Mouse (Mus musculus) megakaryocyte-erythroid progenitor cell, adult 5-6 weeks (primary cell): ENCODE results near the gene Cyp2c67. TPM values are rescaled to one million over a fixed set of nuclear protein-coding genes. Genes with fewer than 3 reads are reported as not detected.
"Not testable (repeated sequence)": the region's sequence is repeated elsewhere in the genome, so short reads cannot be mapped to it uniquely, and the experiment has no call there.

Source experiments
- ATAC-seq: replicated peaks from 2 replicates; pipeline ENCODE4 v1.8.0; 2016; ENCODE audit warnings: mild to moderate bottlenecking, inconsistent platforms; ENCODE audit not compliant: severe bottlenecking, poor library complexity, low FRiP score, low TSS enrichment
- total RNA-seq, 2 experiments: library from RNA; stranded (forward) in 1 of 2; stranded (reverse) in 1 of 2; fragments of 200-1000, 215-1000 nt in 1 of 2; fragments of >200 nt in 1 of 2; fragmentation: Nextera tagmentation in 1 of 2; gene quantifications; 2 replicates each; pipeline ENCODE4 v1.2.3; 2014 to 2017

The Cyp2c67 gene
- not detected in 2 replicates for total RNA-seq (2014; fragmentation: Nextera tagmentation)
- not detected in 2 replicates for total RNA-seq (2017)

DNA sequence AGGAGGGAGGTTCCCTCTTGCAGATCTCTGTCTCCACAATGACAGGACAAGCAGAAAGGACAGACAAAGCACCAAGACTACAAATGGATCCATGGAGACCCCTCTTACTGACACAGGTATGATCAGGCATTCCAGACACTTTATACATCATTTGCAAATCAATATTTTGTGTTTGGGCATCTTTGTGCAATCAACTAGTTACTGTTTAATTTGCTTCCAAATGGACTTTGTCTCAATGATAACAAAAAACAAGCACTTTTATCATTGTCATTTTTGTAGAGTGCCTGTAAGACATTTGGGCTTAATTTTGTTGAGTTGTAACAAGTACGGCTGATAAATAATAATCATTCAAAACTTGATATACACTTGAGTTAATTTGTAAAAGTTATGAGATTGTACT lies at the start of gene Cyp2c67:
Gene Cyp2c67 (minus strand): TSS at position 114 of the 400 bp plus-strand sequence.
- ATAC-seq = no peak

DNA sequence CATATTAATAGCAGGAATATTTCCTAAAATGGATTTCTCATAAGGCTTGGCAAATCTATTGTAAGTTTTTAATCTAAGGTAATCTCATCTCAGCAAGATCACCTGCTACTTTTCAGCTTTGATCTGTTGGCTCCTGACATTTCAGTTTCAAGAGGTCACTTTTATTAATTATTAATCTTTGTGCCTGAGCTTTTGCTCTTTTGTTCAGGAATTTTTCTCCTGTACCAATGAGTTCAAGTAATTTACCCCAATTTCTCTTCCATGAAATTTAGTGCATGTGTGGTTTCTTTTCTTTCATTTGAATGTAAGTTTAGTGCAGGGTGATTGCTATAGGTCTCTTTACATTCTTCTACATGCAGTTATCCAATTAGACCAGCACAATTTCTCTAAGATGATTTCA lies 16.8 kb upstream of the Cyp2c67 start:
- not testable (repeated sequence) for ATAC-seq

DNA sequence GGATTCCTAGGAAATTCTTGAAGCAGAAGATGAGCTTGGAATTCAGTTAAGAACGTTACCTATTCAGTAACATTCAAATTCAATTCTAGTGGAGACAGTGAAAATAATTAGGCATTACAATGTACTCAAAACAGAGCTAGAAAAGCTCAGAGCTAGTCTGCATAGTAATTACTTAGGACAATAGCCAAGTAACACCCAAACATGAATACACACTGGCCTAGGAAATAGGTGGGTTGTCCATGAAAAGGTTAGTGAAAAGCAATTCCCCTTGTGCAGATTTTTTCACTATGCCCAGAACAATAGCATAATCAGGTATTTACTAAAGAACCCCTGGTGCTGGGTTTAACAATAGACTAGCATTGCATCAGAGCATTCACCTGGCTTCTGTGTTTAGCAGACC lies 3.5 kb upstream of the Cyp2c67 start:
- ATAC-seq = no peak

DNA sequence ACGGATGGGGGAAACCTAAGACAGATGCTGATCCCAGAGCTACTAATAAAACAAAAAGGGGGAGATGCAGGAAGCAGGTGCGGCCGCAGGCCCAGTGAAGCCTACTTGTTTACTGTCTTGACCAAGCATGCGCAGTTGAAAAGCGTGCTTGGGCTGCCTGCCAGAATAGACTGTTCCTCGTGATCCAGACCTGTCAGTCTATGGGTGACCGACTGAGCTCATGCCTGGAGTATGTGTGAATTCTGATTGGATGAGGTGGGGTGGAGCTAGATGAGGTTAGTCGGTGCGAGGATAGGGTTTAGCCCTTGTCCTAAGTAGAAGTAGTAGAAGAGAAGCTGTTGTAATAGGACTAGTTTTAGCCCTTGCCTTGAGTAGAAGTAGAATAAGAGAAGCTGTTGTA lies 1.3 kb downstream of the Cyp2c67 start:
- no peak for ATAC-seq

DNA sequence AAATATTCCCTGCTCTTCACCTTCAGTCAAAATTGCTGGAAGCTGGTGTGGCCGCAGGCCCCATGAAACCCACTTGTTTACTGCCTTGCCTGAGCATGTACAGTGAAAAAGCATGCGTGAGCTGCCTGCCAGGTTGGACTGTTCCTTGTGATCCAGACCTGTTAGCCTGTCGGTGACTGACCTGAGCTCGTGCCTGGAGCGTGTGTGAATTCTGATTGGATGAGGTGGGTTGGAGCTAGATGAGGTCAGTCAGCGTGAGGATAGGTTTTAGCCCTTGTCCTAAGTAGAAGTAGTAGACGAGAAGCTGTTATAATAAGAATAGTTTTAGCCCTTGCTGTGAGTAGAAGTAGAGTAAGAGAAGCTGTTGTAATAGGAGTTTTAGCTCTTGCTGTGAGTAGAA lies 4.3 kb downstream of the Cyp2c67 start:
- not testable (repeated sequence) for ATAC-seq

Other genes with a start within 250 kb of the Cyp2c67 start
- not detected in 2 replicates for gene Cyp2c38, start 186.0 kb downstream of the Cyp2c67 start, total RNA-seq (2014; fragmentation: Nextera tagmentation)
- not detected in 2 replicates for gene Cyp2c38, start 186.0 kb downstream of the Cyp2c67 start, total RNA-seq (2017)
- gene Cyp2c39, start 138.2 kb downstream of the Cyp2c67 start, total RNA-seq (2014; fragmentation: Nextera tagmentation) = not detected in 2 replicates
- gene Cyp2c39, start 138.2 kb downstream of the Cyp2c67 start, total RNA-seq (2017) = not detected in 2 replicates
- not detected in 2 replicates for gene Cyp2c68, start 92.0 kb upstream of the Cyp2c67 start, total RNA-seq (2014; fragmentation: Nextera tagmentation)
- not detected in 2 replicates for gene Cyp2c68, start 92.0 kb upstream of the Cyp2c67 start, total RNA-seq (2017)
- not detected in 2 replicates for gene Cyp2c40, start 163.8 kb upstream of the Cyp2c67 start, total RNA-seq (2014; fragmentation: Nextera tagmentation)
- gene Cyp2c40, start 163.8 kb upstream of the Cyp2c67 start, total RNA-seq (2017) = not detected in 2 replicates
- not detected in 2 replicates for gene Cyp2c69, start 237.7 kb upstream of the Cyp2c67 start, total RNA-seq (2014; fragmentation: Nextera tagmentation)
- gene Cyp2c69, start 237.7 kb upstream of the Cyp2c67 start, total RNA-seq (2017) = not detected in 2 replicates